Mouse (Mus musculus) limb, embryonic 15.5 days (tissue): ENCODE results near the gene Gm10358. TPM values are rescaled to one million over a fixed set of nuclear protein-coding genes. Genes with fewer than 3 reads are reported as not detected.
"Not testable (repeated sequence)": the region's sequence is repeated elsewhere in the genome, so short reads cannot be mapped to it uniquely, and the experiment has no call there.

ENCODE experiments used
- ATAC-seq: fragments of 200-750 bp; cut with Nextera tagmentation; 2 replicates; pipeline ENCODE4 v1.8.0; 2017; ENCODE audit warnings: low read depth, moderate TSS enrichment; ENCODE audit not compliant: insufficient number of reproducible peaks, low FRiP score, low TSS enrichment
- H3K27ac ChIP-seq: fragments of 300-500 bp; sonication (generic); 2 replicates; pipeline ENCODE4 v1.5.1; 2015; ENCODE audit warnings: moderate library complexity, mild to moderate bottlenecking, inconsistent platforms
- H3K27me3 ChIP-seq: fragments of 300-500 bp; sonication (generic); 2 replicates; pipeline ENCODE4 v1.6.1; 2015; ENCODE audit warnings: inconsistent platforms
- H3K36me3 ChIP-seq: fragments of 300-500 bp; sonication (generic); 2 replicates; pipeline ENCODE4 v1.6.1; 2015; ENCODE audit warnings: inconsistent platforms
- H3K4me1 ChIP-seq: fragments of 300-500 bp; sonication (generic); 2 replicates; pipeline ENCODE4 v1.6.1; 2015; ENCODE audit warnings: inconsistent platforms
- H3K4me2 ChIP-seq: fragments of 300-500 bp; sonication (generic); 2 replicates; pipeline ENCODE4 v1.6.1; 2015; ENCODE audit warnings: mild to moderate bottlenecking, inconsistent platforms
- H3K4me3 ChIP-seq: fragments of 300-500 bp; sonication (generic); 2 replicates; pipeline ENCODE4 v1.5.1; 2015; ENCODE audit warnings: mild to moderate bottlenecking, inconsistent platforms
- H3K9ac ChIP-seq: fragments of 300-500 bp; sonication (generic); 2 replicates; pipeline ENCODE4 v1.6.1; 2015; ENCODE audit warnings: inconsistent platforms
- H3K9me3 ChIP-seq: fragments of 300-500 bp; sonication (generic); 2 replicates; pipeline ENCODE4 v1.6.1; 2016; ENCODE audit warnings: inconsistent platforms
- whole genome bisulfite sequencing: fragments of 180-500 bp; shearing (Covaris S2); methylation state at CpG from one replicate; pipeline ENCODE4 v1.1.7; 2015; 5-methylcytosine and 5-hydroxymethylcytosine counted together
- polyA plus RNA-seq: library from polyadenylated mRNA; unstranded; fragments of >200 nt; fragmentation: Nextera tagmentation; extraction: Ambion mirVana; gene quantifications from 2 replicates; pipeline ENCODE4 v1.2.1, GENCODE M21; 2015

Gene Gm10358
- polyA plus RNA-seq, result 0.13 and 0.15 TPM in 2 replicates

GRCm38 (mm10) chr8:75406489-75406888 is at the start of gene Gm10358:
Gene Gm10358 (minus strand): TSS chr8:75406589.
- no peaks in the 10 kb centered on the region for H3K36me3 ChIP-seq
- no peak within 1 kb of the TSS for H3K4me2 ChIP-seq
- H3K4me3 ChIP-seq, result no peak within 1 kb of the TSS
- H3K27ac ChIP-seq, result no peak within 1 kb of the TSS
- H3K9me3 ChIP-seq, result no peaks in the 10 kb centered on the region
- no peaks in the 10 kb centered on the region for H3K4me1 ChIP-seq
- no peaks in the 10 kb centered on the region for H3K27me3 ChIP-seq
- no peak within 1 kb of the TSS for H3K9ac ChIP-seq
- WGBS, result 95% methylated on average over 5 of the region's 5 CpGs
- ATAC-seq, result no peak

DNA sequence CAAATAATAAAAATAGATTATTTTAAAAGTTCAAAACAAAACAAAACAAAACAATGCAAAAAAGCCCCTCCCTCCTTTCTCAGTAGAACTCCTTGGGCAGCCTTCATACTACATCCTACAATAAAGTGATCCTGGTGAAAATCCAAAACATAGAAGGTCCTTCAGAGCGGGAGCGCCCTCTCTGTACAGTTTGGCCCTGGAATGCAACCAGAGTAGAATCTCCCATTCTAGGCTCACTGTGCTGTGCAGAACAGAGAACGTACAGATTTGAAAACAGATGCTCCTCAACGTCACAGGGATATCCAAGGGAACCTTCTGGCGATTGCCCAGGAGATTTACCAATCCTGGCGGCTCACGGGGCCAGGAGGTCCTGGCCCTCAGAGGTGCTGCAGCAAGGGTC is 42.0 kb upstream of the Gm10358 start, which contains the start of gene Iqcm:
Gene Iqcm (plus strand): TSS at position 301 of the 400 bp plus-strand sequence.
- no peak for ATAC-seq
- Histone ChIP-seq H3K27ac (no peak within 1 kb of the TSS), H3K4me1 (no peaks in the 10 kb centered on the region), H3K36me3 (no peaks in the 10 kb centered on the region), H3K9ac (no peak within 1 kb of the TSS), H3K4me3 (no peak within 1 kb of the TSS), H3K9me3 (no peaks in the 10 kb centered on the region), H3K27me3 (no peaks in the 10 kb centered on the region), H3K4me2 (no peak within 1 kb of the TSS)
- WGBS, result 84% methylated on average over 7 of the region's 7 CpGs

DNA sequence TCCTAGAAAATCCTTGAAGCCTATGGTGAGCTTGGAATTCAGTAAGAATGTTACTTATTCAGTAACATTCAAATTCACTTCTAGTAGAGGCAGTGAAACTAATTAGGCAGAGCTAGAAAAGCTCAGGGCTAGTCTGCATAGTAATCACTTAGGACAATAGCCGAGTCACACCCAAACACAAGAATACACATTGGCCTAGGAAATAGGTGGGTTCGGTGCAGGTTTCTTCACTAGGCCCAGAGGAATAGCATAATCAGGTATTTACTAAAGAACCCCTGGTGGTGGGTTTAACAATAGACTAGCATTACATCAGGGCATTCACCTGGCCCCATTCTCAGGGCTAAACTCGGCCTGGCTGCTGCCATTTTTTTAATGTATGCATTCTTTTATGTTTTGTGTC is 9.3 kb upstream of the Gm10358 start:
- H3K4me2 ChIP-seq, H3K27ac ChIP-seq, ATAC-seq, H3K4me3 ChIP-seq, H3K9ac ChIP-seq, H3K4me1 ChIP-seq, H3K27me3 ChIP-seq, H3K36me3 ChIP-seq, H3K9me3 ChIP-seq: not testable (repeated sequence)
- 83% methylated on average over 3 of the region's 3 CpGs for WGBS

DNA sequence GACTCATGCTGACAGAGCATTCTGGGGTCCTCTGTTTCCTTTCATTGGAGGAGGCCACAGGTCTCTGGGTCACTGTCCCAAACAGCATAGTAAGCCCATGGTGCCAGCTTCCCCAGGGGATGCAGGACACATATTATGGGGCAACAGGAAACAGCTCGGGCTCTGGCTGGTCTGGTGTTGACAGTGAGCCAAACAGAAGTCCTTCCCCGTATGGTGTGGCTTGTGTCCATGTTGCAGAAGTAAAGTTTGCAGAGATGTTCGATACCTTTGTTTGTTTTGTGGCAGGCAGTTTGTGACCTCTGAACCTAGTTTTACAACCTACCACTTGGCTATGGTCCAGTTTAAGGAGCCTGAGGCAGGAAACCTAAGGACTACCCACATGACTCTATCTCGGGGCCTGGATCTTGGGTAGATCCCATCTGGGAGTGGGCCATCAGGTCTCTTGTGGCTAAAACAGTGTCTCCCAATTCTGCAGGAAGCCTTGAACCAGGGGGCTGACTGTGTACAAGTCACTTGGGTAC is 21.6 kb downstream of the Gm10358 start:
- Histone ChIP-seq H3K27me3 (no peaks in the 10 kb centered on the region), H3K9me3 (no peaks in the 10 kb centered on the region), H3K9ac (no peak overlapping the region), H3K4me3 (no peak overlapping the region), H3K4me1 (no peaks in the 10 kb centered on the region), H3K36me3 (no peaks in the 10 kb centered on the region), H3K27ac (no peak overlapping the region), H3K4me2 (no peak overlapping the region)
- 81% methylated on average over 4 of the region's 4 CpGs for WGBS
- no peak for ATAC-seq

DNA sequence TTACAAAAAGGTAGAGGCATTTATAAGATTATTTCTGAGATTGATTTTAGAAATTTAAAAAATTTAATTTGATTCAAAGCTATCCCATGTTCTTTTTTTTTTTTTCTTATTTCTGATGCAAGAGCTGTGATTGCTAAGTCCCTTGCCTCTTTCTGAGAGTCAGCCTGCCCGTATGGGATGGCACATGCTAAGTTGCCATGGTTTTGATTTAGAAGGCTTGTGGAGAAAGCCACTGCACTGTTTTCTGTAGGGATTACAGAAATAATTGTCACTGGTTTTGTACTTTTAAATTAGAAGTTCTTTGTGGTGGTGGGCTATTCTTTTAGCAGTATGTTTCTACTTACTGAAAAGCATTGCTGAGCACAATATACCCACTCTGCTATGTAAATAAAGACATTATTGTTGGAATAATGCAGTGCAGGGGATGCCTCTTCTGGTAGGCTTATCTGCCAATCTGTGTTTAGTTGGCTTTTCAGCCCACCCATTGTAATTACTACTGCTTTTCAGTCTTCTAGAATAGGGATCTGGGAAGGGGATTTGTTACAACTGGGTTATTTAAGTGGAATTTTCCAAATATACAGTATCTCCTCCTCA is 30.8 kb downstream of the Gm10358 start:
- Histone ChIP-seq H3K9me3 (no peaks in the 10 kb centered on the region), H3K36me3 (no peaks in the 10 kb centered on the region), H3K4me1 (no peaks in the 10 kb centered on the region), H3K27me3 (no peaks in the 10 kb centered on the region), H3K27ac (no peak overlapping the region), H3K9ac (no peak overlapping the region), H3K4me2 (no peak overlapping the region), H3K4me3 (no peak overlapping the region)
- WGBS, result 59% methylated on average over 1 of the region's 1 CpGs
- no peak for ATAC-seq

GRCm38 (mm10) chr8:75372006-75372405 is 34.4 kb downstream of the Gm10358 start:
- Histone ChIP-seq H3K9me3 (no peaks in the 10 kb centered on the region), H3K27ac (no peak overlapping the region), H3K4me2 (no peak overlapping the region), H3K36me3 (no peaks in the 10 kb centered on the region), H3K27me3 (no peaks in the 10 kb centered on the region), H3K9ac (no peak overlapping the region), H3K4me3 (no peak overlapping the region), H3K4me1 (no peaks in the 10 kb centered on the region)
- 92% methylated on average over 2 of the region's 2 CpGs for WGBS
- no peak for ATAC-seq

Other genes starting within 250 kb of the Gm10358 start
- 0.21 and 0.29 TPM in 2 replicates for gene Rasd2, start 192.6 kb downstream of the Gm10358 start, polyA plus RNA-seq
- 0.09 TPM in 1 of 2 replicates, not detected in the other for gene Iqcm, start 42.1 kb upstream of the Gm10358 start, polyA plus RNA-seq